Mouse (Mus musculus) heart, embryonic 16.5 days (tissue): ENCODE data around the gene Zbtb18. TPM values are rescaled to one million over a fixed set of nuclear protein-coding genes. Genes with fewer than 3 reads are reported as not detected.
"Not testable (repeated sequence)": the region's sequence is repeated elsewhere in the genome, so short reads cannot be mapped to it uniquely, and the experiment has no call there.

Source experiments
- ATAC-seq: fragments of 200-750 bp; cut with Nextera tagmentation; replicated peaks from 2 replicates; pipeline ENCODE4 v1.8.0; 2017; ENCODE audit warnings: moderate number of reproducible peaks; ENCODE audit not compliant: insufficient read depth, low FRiP score; ENCODE audit errors: extremely low read depth
- H3K27ac ChIP-seq: fragments of 300-500 bp; sonication (generic); 2 replicates; pipeline ENCODE4 v1.5.1; 2014; ENCODE audit warnings: mild to moderate bottlenecking, low read length, control low read depth, moderate library complexity
- H3K27me3 ChIP-seq: fragments of 300-500 bp; sonication (generic); 2 replicates; pipeline ENCODE4 v1.6.1; 2014; ENCODE audit warnings: low read length, mixed read lengths; ENCODE audit not compliant: control insufficient read depth, insufficient read depth
- H3K36me3 ChIP-seq: fragments of 300-500 bp; sonication (generic); 2 replicates; pipeline ENCODE4 v1.6.1; 2014; ENCODE audit not compliant: control insufficient read depth, insufficient read depth
- H3K4me1 ChIP-seq: fragments of 300-500 bp; sonication (generic); 2 replicates; pipeline ENCODE4 v1.6.1; 2014; ENCODE audit warnings: low read length, mixed read lengths; ENCODE audit not compliant: control insufficient read depth, insufficient read depth
- H3K4me2 ChIP-seq: fragments of 300-500 bp; sonication (generic); 2 replicates; pipeline ENCODE4 v1.6.1; 2014; ENCODE audit warnings: low read depth, mild to moderate bottlenecking, control low read depth, low read length
- H3K4me3 ChIP-seq: fragments of 300-500 bp; sonication (generic); 2 replicates; pipeline ENCODE4 v1.5.1; 2014; ENCODE audit warnings: mild to moderate bottlenecking, control low read depth, low read length
- H3K9ac ChIP-seq: fragments of 300-500 bp; sonication (generic); 2 replicates; pipeline ENCODE4 v1.6.1; 2014; ENCODE audit warnings: low read length, control low read depth
- H3K9me3 ChIP-seq: fragments of 300-500 bp; sonication (generic); replicated peaks from 2 replicates; pipeline ENCODE4 v1.6.1; 2016; ENCODE audit warnings: low read length; ENCODE audit not compliant: control insufficient read depth
- WGBS: fragments of 180-500 bp; shearing (Covaris S2); extraction: QIAGEN DNeasy Blood & Tissue Kit; methylation state at CpG from one replicate; pipeline ENCODE4 v1.1.7; 2014; 5-methylcytosine and 5-hydroxymethylcytosine counted together
- polyA plus RNA-seq: library from polyadenylated mRNA; unstranded; fragments of >200 nt; fragmentation: Nextera tagmentation; extraction: Ambion mirVana; gene quantifications from 2 replicates; pipeline ENCODE4 v1.2.1, GENCODE M21; 2015

Gene Zbtb18
- polyA plus RNA-seq, 1 experiment from 2014 or later: 1.2 TPM

DNA sequence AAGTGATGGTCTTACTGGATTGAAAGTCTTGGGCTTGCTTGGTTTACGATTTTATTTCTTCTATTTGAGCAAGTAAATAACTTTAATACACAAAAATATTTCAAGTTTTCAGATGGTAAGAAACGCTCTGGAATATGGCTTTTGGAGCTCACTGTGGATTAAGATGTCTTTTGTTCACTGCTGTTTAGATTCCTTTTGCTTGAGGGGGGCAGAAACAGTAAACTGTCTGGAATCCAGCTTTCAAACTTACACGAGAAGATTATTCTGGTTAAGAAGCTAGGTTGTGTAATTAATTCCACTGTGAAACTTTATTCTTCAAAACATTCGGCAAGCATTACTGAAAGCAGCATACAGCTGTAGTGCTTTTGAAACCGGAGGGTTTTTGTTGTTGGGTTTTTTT lies 2.8 kb downstream of the Zbtb18 start:
- Histone ChIP-seq H3K4me2 (0 out of 2 replicates have a peak overlapping the region, but pooled peaks have one; percentile 6), H3K27me3 (no peaks in the 10 kb centered on the region), H3K27ac (no peak overlapping the region), H3K4me1 (peaks cover 22% of the 10 kb centered on the region), H3K4me3 (no peak overlapping the region), H3K36me3 (peaks cover 12% of the 10 kb centered on the region), H3K9me3 (no peaks in the 10 kb centered on the region), H3K9ac (no peak overlapping the region)
- no peak for ATAC-seq
- 58% methylated on average over 5 of the region's 5 CpGs for WGBS

DNA sequence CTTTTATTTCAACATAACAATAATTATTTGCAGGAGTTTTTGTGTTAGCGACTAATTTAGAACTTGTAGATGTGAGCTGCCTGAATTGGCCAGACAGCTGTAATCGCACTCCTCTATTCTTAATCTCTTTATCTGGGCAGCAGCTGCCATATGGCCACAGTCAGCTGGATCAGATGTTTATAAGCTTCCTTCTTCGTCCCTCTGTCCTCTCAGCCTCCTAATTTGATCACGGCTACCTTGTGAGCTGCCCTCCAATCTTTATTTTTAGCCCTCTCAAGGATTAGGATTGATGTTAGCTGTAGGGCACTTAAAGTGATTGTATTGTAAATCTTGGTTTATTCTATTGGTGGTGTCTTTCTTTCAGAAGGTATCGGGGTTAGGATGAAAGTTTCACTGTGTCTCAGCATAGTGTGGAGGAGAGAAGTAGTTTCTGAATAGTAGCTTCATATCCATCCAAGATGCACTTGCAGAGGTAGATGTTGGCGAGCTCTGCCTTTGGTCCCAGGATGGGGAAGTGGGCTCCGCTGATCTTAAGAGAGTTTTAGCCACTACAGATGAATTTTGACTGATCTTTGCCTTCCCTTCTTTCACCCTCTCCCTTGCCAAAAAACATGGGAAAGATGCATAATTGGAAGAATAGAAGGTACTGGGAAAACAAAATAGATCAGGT lies 3.4 kb downstream of the Zbtb18 start:
- H3K4me2 ChIP-seq: no peak overlapping the region; the same call in 1 of the 2 replicates
- 50% methylated on average over 7 of the region's 7 CpGs for WGBS

DNA sequence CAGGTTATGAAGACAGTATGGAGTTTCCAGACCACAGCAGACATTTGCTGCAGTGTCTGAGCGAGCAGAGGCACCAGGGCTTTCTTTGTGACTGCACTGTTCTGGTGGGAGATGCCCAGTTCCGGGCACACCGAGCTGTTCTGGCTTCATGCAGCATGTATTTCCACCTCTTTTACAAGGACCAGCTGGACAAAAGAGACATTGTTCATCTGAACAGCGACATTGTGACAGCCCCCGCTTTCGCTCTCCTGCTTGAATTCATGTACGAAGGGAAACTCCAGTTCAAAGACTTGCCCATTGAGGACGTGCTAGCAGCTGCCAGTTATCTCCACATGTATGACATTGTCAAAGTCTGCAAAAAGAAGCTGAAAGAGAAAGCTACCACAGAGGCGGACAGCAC lies 4.9 kb downstream of the Zbtb18 start:
- Histone ChIP-seq H3K9me3 (no peaks in the 10 kb centered on the region), H3K4me3 (no peak overlapping the region), H3K36me3 (peaks cover 12% of the 10 kb centered on the region), H3K9ac (no peak overlapping the region), H3K27ac (no peak overlapping the region), H3K4me1 (peaks cover 22% of the 10 kb centered on the region), H3K4me2 (no peak overlapping the region), H3K27me3 (no peaks in the 10 kb centered on the region)
- 66% methylated on average over 9 of the region's 9 CpGs for WGBS
- no peak for ATAC-seq

More for the DNA sequence above, 3.4 kb downstream of the Zbtb18 start:
- no peaks in the 10 kb centered on the region for H3K9me3 ChIP-seq
- peaks cover 22% of the 10 kb centered on the region for H3K4me1 ChIP-seq
- H3K36me3 ChIP-seq: peaks cover 12% of the 10 kb centered on the region
- no peak overlapping the region for H3K27ac ChIP-seq
- no peak overlapping the region for H3K9ac ChIP-seq
- ATAC-seq: no peak
- no peak overlapping the region for H3K4me3 ChIP-seq
- no peaks in the 10 kb centered on the region for H3K27me3 ChIP-seq

DNA sequence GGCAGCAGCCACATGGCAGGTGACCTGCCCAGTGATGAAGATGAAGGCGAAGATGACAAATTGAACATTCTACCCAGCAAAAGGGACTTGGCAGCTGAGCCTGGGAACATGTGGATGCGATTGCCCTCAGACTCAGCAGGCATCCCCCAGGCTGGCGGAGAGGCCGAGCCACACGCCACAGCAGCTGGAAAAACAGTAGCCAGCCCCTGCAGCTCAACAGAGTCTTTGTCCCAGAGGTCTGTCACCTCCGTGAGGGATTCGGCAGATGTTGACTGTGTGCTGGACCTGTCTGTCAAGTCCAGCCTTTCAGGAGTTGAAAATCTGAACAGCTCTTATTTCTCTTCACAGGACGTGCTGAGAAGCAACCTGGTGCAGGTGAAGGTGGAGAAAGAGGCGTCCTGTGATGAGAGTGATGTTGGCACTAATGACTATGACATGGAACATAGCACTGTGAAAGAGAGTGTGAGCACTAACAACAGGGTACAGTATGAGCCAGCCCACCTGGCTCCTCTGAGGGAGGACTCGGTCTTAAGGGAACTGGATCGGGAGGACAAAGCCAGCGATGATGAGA lies 5.5 kb downstream of the Zbtb18 start:
- Histone ChIP-seq H3K4me1 (peaks cover 22% of the 10 kb centered on the region), H3K27ac (no peak overlapping the region), H3K36me3 (peaks cover 12% of the 10 kb centered on the region), H3K9ac (no peak overlapping the region), H3K27me3 (no peaks in the 10 kb centered on the region), H3K9me3 (no peaks in the 10 kb centered on the region), H3K4me2 (no peak overlapping the region), H3K4me3 (no peak overlapping the region)
- ATAC-seq: no peak
- 76% methylated on average over 12 of the region's 12 CpGs for WGBS

DNA sequence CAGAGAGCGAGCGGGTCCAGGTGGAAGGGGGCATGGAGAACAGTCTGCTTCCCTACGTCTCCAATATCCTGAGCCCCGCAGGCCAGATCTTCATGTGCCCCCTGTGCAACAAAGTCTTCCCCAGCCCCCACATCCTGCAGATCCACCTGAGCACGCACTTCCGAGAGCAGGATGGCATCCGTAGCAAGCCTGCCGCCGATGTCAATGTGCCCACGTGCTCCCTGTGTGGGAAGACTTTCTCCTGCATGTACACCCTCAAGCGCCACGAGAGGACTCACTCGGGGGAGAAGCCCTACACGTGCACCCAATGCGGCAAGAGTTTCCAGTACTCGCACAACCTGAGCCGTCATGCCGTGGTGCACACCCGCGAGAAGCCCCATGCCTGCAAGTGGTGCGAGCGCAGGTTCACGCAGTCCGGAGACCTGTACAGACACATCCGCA lies 6.0 kb downstream of the Zbtb18 start:
- Histone ChIP-seq H3K9me3 (no peaks in the 10 kb centered on the region), H3K4me1 (peaks cover 22% of the 10 kb centered on the region), H3K27me3 (no peaks in the 10 kb centered on the region), H3K9ac (no peak overlapping the region), H3K4me3 (no peak overlapping the region), H3K27ac (no peak overlapping the region), H3K36me3 (peaks cover 12% of the 10 kb centered on the region), H3K4me2 (no peak overlapping the region)
- no peak for ATAC-seq
- 93% methylated on average over 25 of the region's 25 CpGs for WGBS

DNA sequence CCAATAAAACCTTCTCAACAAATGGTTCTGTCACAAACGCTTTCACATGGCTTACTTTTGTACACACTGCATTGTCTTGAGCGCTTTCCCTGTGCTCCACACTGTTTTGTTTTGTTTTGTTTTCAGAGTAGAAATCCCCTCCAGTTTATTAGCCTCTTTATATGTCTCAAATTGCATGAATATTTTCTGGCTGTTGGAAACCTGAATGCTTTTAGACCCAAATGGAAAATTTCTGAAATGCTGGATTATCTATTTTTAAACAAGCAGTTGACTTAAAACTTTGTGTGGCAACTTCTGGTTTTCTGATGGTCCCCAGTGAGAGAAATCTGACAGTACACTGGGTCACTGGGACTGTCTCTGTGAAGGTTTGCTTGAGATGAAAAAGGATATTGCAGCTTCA lies 6.8 kb downstream of the Zbtb18 start:
- WGBS: 92% methylated on average over 2 of the region's 2 CpGs
- no peak overlapping the region for H3K9ac ChIP-seq
- no peak overlapping the region for H3K27ac ChIP-seq
- no peaks in the 10 kb centered on the region for H3K27me3 ChIP-seq
- peaks cover 18% of the 10 kb centered on the region for H3K4me1 ChIP-seq
- no peak overlapping the region for H3K4me2 ChIP-seq
- no peak for ATAC-seq
- H3K9me3 ChIP-seq: no peaks in the 10 kb centered on the region
- H3K4me3 ChIP-seq: no peak overlapping the region
- peaks cover 12% of the 10 kb centered on the region for H3K36me3 ChIP-seq

DNA sequence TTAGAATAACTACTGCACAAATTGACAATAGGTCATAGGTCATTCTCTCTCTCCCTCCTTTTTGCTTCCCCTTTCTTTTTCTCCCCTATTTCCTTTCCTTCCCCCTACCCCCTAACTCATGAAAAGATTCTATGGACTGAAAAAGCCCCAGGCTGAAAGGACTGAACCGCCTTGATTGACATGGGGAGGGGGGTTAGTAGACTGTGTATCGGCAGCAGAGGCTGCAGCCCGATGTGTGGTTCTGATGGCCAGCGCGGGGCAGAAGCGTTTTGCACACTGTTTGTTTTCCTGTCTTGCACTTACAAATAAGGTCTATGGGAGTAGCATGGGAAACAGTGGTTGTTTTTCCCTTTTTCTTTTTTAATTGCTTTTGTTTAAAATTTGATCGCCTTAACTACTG lies 7.7 kb downstream of the Zbtb18 start:
- not testable (repeated sequence) for H3K27me3 ChIP-seq, H3K4me3 ChIP-seq, H3K9ac ChIP-seq, ATAC-seq, H3K4me2 ChIP-seq, H3K9me3 ChIP-seq, H3K27ac ChIP-seq
- Histone ChIP-seq H3K4me1 (peaks cover 12% of the 10 kb centered on the region), H3K36me3 (peaks cover 12% of the 10 kb centered on the region)
- 83% methylated on average over 7 of the region's 7 CpGs for WGBS

DNA sequence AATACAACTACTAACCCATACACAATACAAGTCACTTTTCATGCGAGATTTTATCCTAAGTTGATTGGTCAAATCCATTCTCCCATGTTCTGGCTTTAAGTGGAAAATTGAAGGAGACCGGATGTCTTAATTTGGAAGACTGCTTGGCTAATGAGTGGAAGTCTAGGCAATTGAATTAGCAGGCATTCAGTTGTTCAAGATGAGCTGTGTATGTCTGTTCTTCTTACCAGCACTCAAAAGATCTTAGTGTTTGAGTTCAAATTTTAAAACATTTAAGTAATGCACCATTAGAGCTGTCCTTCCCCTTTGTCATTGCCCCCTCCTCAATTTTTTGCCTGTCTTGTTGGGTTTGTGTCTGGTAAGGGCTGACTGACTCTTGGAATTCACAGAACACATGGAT lies 8.9 kb downstream of the Zbtb18 start:
- H3K36me3 ChIP-seq: peaks cover 12% of the 10 kb centered on the region
- no peak overlapping the region for H3K4me2 ChIP-seq
- H3K9ac ChIP-seq: no peak overlapping the region
- H3K4me3 ChIP-seq: no peak overlapping the region
- H3K4me1 ChIP-seq: 0 out of 2 replicates have a peak, but pooled peaks cover 2% of the 10 kb centered on the region
- ATAC-seq: no peak
- H3K27me3 ChIP-seq: no peaks in the 10 kb centered on the region
- 97% methylated on average over 2 of the region's 2 CpGs for WGBS
- H3K9me3 ChIP-seq: no peaks in the 10 kb centered on the region
- no peak overlapping the region for H3K27ac ChIP-seq

DNA sequence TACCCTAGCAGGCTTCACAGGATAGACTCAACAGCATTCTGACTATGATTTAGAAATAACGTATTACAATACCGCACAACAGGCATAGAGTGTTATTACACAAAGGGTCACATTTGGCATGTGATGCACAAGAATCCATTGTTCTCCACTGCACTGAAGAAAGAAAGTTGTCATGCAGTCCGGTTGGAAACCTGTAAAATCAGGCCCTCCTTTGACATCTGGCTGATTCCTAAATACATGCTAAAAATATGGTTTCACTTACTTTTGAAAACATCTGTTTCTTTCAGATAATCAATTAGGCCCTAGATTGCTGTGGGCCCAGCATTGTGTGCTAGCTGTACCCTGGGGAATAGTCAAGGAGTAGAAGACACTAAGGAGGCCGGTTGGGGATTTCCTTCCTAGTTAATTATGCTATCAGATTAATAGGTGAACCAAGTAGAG lies 9.9 kb downstream of the Zbtb18 start:
- H3K4me3 ChIP-seq: no peak overlapping the region
- no peaks in the 10 kb centered on the region for H3K4me1 ChIP-seq
- no peaks in the 10 kb centered on the region for H3K27me3 ChIP-seq
- no peaks in the 10 kb centered on the region for H3K9me3 ChIP-seq
- ATAC-seq: no peak
- 73% methylated on average over 4 of the region's 4 CpGs for WGBS
- H3K4me2 ChIP-seq: no peak overlapping the region
- no peak overlapping the region for H3K27ac ChIP-seq
- peaks cover 12% of the 10 kb centered on the region for H3K36me3 ChIP-seq
- no peak overlapping the region for H3K9ac ChIP-seq
